9 mouse cellular contexts compared by ENCODE assay signal in genomic region chr10:67002207-67003008, GRCm38 (mm10).
A peak's percentile ranks its signal among the peaks of the same experiment; 100 is the strongest.
DNase-seq lines count a peak whose midpoint lies in the region; ATAC-seq and TF ChIP-seq lines count a peak whose summit lies in the region.
"Had no signal": no experiment of that assay in that cellular context is flagged by ENCODE, and none has a peak within 500 bp of the region (broad histone marks: within the 10 kb centered on the region; RNA-seq: fewer than 3 reads in every experiment).

No protein-coding gene starts in this region.

- no peak overlapping the region for H3ac ChIP-seq in myocyte (ENCODE audit: control insufficient read depth, insufficient read length)

- peak overlapping the region; percentile 88 for H3K27ac ChIP-seq in heart, adult 2 months
- no peak overlapping the region for H3K27ac ChIP-seq in liver, embryonic 12.5 days

- H3K4me3 ChIP-seq in heart, adult 2 months = peak overlapping the region; percentile 53
- peak overlapping the region; percentile 51 for H3K4me3 ChIP-seq in liver, embryonic 12.5 days
- peak overlapping the region; percentile 18 for H3K4me3 ChIP-seq in myocyte
- H3K4me3 ChIP-seq: megakaryocyte, embryonic 14.5 days had no signal

- H3K9me3 ChIP-seq in liver, embryonic 12.5 days (replicated peaks) = no peaks in the 10 kb centered on the region

- no peaks in the 10 kb centered on the region for H3K79me2 ChIP-seq in heart, adult 2 months (replicated peaks; ENCODE audit: control insufficient read depth, insufficient read depth, low read length)
- H3K79me2 ChIP-seq in myocyte (ENCODE audit: control insufficient read depth, insufficient read depth) = no peaks in the 10 kb centered on the region

- peak; percentile 52 to 64 for DNase-seq in frontal cortex, postnatal 10 days (ENCODE audit: low spot score in 2 of 2)
- DNase-seq in frontal cortex, postnatal 25 days (ENCODE audit: low spot score in 2 of 2) = no peak
- DNase-seq in embryo, embryonic 11 days = peak; percentile 91
- DNase-seq in heart, adult 2 months = peak; percentile 90 to 92
- DNase-seq in kidney, adult 11 months = peak; percentile 77
- DNase-seq in thymus, postnatal 0 days (ENCODE audit: low spot score) = peak; percentile 31

- WGBS in heart, adult 2 months = 11% methylated on average over 30 of the region's 30 CpGs
- WGBS in liver, embryonic 12.5 days (ENCODE audit: insufficient replicate concordance) = 15% methylated on average over 30 of the region's 30 CpGs

- no peaks in the 10 kb centered on the region for H3K36me3 ChIP-seq in heart, adult 2 months (ENCODE audit: control insufficient read depth, insufficient read depth, low read length)
- no peaks in the 10 kb centered on the region for H3K36me3 ChIP-seq in liver, embryonic 12.5 days
- H3K36me3 ChIP-seq in myocyte (ENCODE audit: control insufficient read depth, insufficient read depth) = no peaks in the 10 kb centered on the region

- TF ChIP-seq EP300 in heart, adult 2 months (IDR thresholded peaks at IDR 0.05; ENCODE audit: insufficient read depth, low read depth, low read length) = no peak

- TF ChIP-seq CTCF in heart, adult 2 months (IDR thresholded peaks at IDR 0.05) = no peak

- 0 out of 2 replicates have a peak, but pooled peaks have one; percentile 47 for TF ChIP-seq POLR2A in heart, adult 2 months (IDR thresholded peaks at IDR 0.05; ENCODE audit: insufficient read depth, low read depth, low read length)
- TF ChIP-seq POLR2A in myocyte (IDR thresholded peaks at IDR 0.05; ENCODE audit: insufficient read length, low read depth) = peak; percentile 46

- intact Hi-C loops in heart, adult 2 months (cut with DNase I) = loop anchor here (1.0 to 5.0 kb wide), 3 partner anchors 55 to 180 kb away; no protein-coding TSS in a partner anchor

- ATAC-seq in liver, embryonic 12.5 days = peak; percentile 74

- peak overlapping the region; percentile 66 for H3K4me2 ChIP-seq in liver, embryonic 12.5 days
- peak overlapping the region; percentile 99 for H3K4me2 ChIP-seq in myocyte (ENCODE audit: low read depth)

- peaks cover 4% of the 10 kb centered on the region for H3K4me1 ChIP-seq in heart, adult 2 months (ENCODE audit: control insufficient read depth, insufficient read depth, low read length)
- peaks cover 23% of the 10 kb centered on the region for H3K4me1 ChIP-seq in liver, embryonic 12.5 days

- H3K27me3 ChIP-seq in heart, adult 2 months (ENCODE audit: control insufficient read depth, insufficient read depth, low read length) = no peaks in the 10 kb centered on the region
- peaks cover 19% of the 10 kb centered on the region; the same call in 1 of the 2 replicates for H3K27me3 ChIP-seq in liver, embryonic 12.5 days (replicated peaks)
- H3K27me3 ChIP-seq in myocyte (ENCODE audit: control insufficient read depth, insufficient read depth, insufficient read length) = no peaks in the 10 kb centered on the region
- H3K27me3 ChIP-seq: megakaryocyte, embryonic 14.5 days had no signal

- H3K9ac ChIP-seq in heart, adult 2 months (ENCODE audit: low read depth, low read length) = peak overlapping the region; percentile 41
- H3K9ac ChIP-seq in liver, embryonic 12.5 days = peak overlapping the region; percentile 12; the same call in 1 of the 2 replicates

TF ChIP-seq in myocyte, 11 proteins besides CTCF, POLR2A, EP300 and RAD21:
- TF ChIP-seq SRF (IDR thresholded peaks at IDR 0.05; ENCODE audit: control insufficient read depth, insufficient read length, low read depth) (no peak), CEBPB (IDR thresholded peaks at IDR 0.05; ENCODE audit: insufficient read depth, poor library complexity, severe bottlenecking) (0 out of 2 replicates have a peak, but pooled peaks have one; percentile 24), MYOG (IDR thresholded peaks at IDR 0.05; ENCODE audit: control insufficient read depth in 1 of 3, insufficient read depth in 1 of 3, insufficient read length in 2 of 3, low read depth in 2 of 3) (peak in 2 of 3 experiments; percentile 27 to 63), TCF12 (IDR thresholded peaks at IDR 0.05; ENCODE audit: insufficient read depth, poor library complexity, severe bottlenecking) (no peak), MAX (IDR thresholded peaks at IDR 0.05; ENCODE audit: low read depth) (no peak), MYOD1 (IDR thresholded peaks at IDR 0.05; ENCODE audit: control insufficient read depth in 1 of 3, insufficient read length in 2 of 3, low read depth in 2 of 3) (peak in 2 of 3 experiments; percentile 68 to 73)
TF ChIP-seq in myocyte: peak in this region for 3.

Comparison
In these comparisons a context has a peak if more than half of its experiments do, and no peak if none do; other contexts are left out.
1. DNase-seq: peak in frontal cortex, postnatal 10 days (2 of 2), embryo, embryonic 11 days (single experiment), heart, adult 2 months (2 of 2), kidney, adult 11 months (single experiment) and thymus, postnatal 0 days (single experiment); none in frontal cortex, postnatal 25 days (0 of 2).
2. Peak in every context shown above with its lines, with median percentiles within 50 percentile points of each other: H3K4me3 ChIP-seq.